Mouse (Mus musculus) lung, postnatal 14 days (tissue): ENCODE measurements at regions not wholly inside any gene's neighbourhood (a gene's known extent, or its start where the extent isn't known, plus 50 kb on each side); places are given as distances from the start of the nearest gene placed in this dataset.
A peak's percentile ranks its signal among the peaks of the same experiment; 100 is the strongest.

Experiments
- DNase-seq: peaks from one replicate; pipeline ENCODE4 v3.0.0; 2021

GRCm38 (mm10) chr5:148740366-148741266 lies 188.0 kb upstream of the Ubl3 start:
- DNase-seq = peak; percentile 78

GRCm38 (mm10) chr5:148739672-148740071 lies 187.1 kb upstream of the Ubl3 start:
- DNase-seq = no peak

- peak; percentile 23 for DNase-seq
Observed at GRCm38 (mm10) chr5:148739141-148739540, 186.6 kb upstream of the Ubl3 start.

GRCm38 (mm10) chr5:148729541-148729940 lies 177.0 kb upstream of the Ubl3 start:
- DNase-seq = no peak

- DNase-seq = no peak
Observed at GRCm38 (mm10) chr5:148728492-148728891, 175.9 kb upstream of the Ubl3 start.

GRCm38 (mm10) chr5:148726442-148726841 lies 173.9 kb upstream of the Ubl3 start:
- DNase-seq = no peak

- DNase-seq = no peak
Observed at GRCm38 (mm10) chr5:148724470-148724869, 171.9 kb upstream of the Ubl3 start.

DNA sequence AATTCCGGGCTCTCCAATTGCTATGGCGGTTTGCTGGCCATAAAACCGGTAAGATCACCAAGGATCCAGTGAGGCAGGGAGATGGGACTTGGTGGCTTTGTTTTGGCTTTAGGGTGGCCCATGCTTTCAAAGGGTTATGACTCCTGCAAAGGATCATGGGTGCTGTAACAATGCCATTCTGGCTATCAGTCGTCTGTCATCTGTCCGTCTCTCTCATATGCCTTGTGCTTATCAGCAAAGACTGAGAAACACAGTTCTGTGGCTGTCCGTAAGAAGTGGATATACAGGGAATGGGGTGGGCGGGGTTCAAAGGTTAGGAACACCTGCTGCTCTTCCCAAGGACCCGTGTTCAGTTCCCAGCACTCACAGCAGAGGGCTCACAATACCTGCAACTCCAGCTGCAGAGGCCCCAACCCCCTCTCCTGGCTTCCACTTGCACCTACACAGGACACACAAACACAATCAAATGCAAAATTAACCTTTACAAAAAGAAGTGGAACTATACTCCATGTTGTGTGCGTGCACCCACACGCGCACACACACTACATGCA lies 171.2 kb upstream of the Ubl3 start:
- no peak for DNase-seq

GRCm38 (mm10) chr5:148720604-148721003 lies 168.0 kb upstream of the Ubl3 start:
- DNase-seq = no peak

- DNase-seq = no peak
Observed at GRCm38 (mm10) chr5:148716633-148717032, 164.0 kb upstream of the Ubl3 start.

GRCm38 (mm10) chr5:148715218-148715991 lies 162.8 kb upstream of the Ubl3 start:
- no peak for DNase-seq

DNA sequence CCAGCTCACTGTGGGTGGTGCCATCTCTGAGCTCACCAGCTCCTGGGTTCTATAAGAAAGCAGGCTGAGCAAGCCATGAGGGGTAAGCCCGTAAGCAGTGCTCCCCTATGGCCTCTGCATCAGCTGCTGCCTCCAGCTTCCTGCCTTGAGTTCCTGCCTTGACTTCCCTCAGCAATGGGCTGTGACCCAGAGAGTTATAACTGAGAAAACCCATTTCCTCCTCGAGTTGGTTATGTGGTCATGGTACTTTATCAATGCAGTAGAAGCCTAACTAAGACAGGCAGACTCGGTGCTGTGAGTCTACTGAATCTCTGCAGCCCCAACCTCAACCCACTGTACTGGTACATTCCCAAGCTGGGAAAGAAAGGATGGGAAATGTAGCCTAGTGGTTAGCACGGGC lies 162.2 kb upstream of the Ubl3 start:
- DNase-seq = no peak

DNA sequence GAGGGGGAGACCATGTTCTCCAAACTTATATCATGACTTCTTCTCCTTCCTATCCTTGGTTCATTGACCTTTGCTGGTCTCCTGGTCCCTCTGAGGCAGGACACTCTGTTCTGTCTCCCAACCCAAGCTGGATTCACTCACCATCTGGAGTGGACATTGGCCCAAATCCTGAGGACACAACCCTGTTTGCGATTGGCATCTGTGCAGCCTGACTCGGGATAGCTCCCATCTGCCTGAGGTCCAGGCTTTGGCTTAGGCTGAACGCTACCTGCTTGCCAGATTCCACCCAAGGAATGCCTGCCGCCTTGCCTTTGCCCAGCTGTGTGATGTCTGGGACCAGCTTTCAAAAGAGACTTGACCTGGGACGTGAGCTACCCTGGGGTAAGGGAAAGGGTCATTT lies 161.2 kb upstream of the Ubl3 start:
- DNase-seq = peak; percentile 64

GRCm38 (mm10) chr5:148713039-148713438 lies 160.4 kb upstream of the Ubl3 start:
- no peak for DNase-seq

GRCm38 (mm10) chr5:148711570-148711969 lies 159.0 kb upstream of the Ubl3 start:
- no peak for DNase-seq

GRCm38 (mm10) chr5:148709111-148709771 lies 156.7 kb upstream of the Ubl3 start:
- DNase-seq = no peak

GRCm38 (mm10) chr5:148708014-148708741 lies 155.6 kb upstream of the Ubl3 start:
- DNase-seq = peak; percentile 32

GRCm38 (mm10) chr5:148707335-148707734 lies 154.7 kb upstream of the Ubl3 start:
- no peak for DNase-seq

GRCm38 (mm10) chr5:148706323-148707120 lies 153.9 kb upstream of the Ubl3 start:
- peak; percentile 48 for DNase-seq

DNA sequence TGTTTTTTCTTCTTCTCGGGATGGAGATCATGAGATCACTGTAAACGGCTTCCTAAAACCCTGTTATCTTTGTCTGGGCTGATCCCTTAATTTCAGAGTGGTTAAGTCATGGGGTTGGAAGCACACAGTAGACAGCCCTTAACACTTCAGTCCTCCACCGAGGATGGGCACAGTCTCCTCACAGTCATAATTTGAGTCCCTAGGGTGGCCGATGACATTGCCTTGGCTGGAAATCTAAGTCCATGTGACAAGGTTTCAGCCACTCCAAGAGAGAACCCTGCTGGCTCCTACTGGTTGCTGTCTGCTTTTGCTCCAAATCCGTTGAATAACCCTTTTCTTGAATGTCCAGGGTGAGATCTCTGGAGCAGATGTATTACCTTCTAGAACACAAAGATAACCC lies 152.2 kb upstream of the Ubl3 start:
- DNase-seq = no peak

DNA sequence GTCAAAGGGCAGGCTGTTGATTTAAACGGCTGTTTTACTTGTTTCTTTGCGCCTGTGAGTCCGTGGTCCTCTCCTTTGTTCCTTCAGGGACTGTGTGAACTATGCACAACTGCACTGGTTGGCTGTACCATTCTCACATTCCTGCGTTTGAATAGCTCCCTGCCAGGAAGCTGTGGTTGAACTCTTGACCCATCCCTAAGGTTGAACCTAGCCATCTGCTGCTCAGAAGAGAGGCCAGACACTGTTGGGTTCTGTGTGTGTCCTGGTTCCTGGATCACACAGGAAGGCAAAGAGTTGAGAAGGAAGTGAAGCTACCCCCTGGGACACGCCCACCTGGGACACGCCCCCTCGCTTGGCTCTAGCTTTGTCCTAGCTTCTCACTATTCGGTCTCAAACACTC lies 149.3 kb upstream of the Ubl3 start:
- DNase-seq = no peak

GRCm38 (mm10) chr5:148701001-148701400 lies 148.4 kb upstream of the Ubl3 start:
- no peak for DNase-seq
